Mouse (Mus musculus) neural tube, embryonic 13.5 days (tissue): Measurements from ENCODE around the gene Cdc27. TPM values are rescaled to one million over a fixed set of nuclear protein-coding genes. Genes with fewer than 3 reads are reported as not detected.

Source experiments
- ATAC-seq: fragments of 200-750 bp; cut with Nextera tagmentation; 2 replicates; pipeline ENCODE4 v1.8.0; 2017; ENCODE audit warnings: low read depth, mild to moderate bottlenecking, moderate TSS enrichment, moderate library complexity
- H3K27ac ChIP-seq: fragments of 300-500 bp; sonication (generic); replicated peaks from 2 replicates; pipeline ENCODE4 v1.5.1; 2015; ENCODE audit warnings: moderate library complexity, mild to moderate bottlenecking, inconsistent platforms
- H3K27me3 ChIP-seq: fragments of 300-500 bp; sonication (generic); 2 replicates; pipeline ENCODE4 v1.6.1; 2015; ENCODE audit warnings: mild to moderate bottlenecking, inconsistent platforms
- H3K36me3 ChIP-seq: fragments of 300-500 bp; sonication (generic); 2 replicates; pipeline ENCODE4 v1.6.1; 2015; ENCODE audit warnings: mild to moderate bottlenecking, inconsistent platforms
- H3K4me1 ChIP-seq: fragments of 300-500 bp; sonication (generic); replicated peaks from 2 replicates; pipeline ENCODE4 v1.6.1; 2015; ENCODE audit warnings: inconsistent platforms
- H3K4me2 ChIP-seq: fragments of 300-500 bp; sonication (generic); 2 replicates; pipeline ENCODE4 v1.6.1; 2015; ENCODE audit warnings: inconsistent platforms, mild to moderate bottlenecking, moderate library complexity
- H3K4me3 ChIP-seq: fragments of 300-500 bp; sonication (generic); 2 replicates; pipeline ENCODE4 v1.5.1; 2015; ENCODE audit warnings: mild to moderate bottlenecking, inconsistent platforms
- H3K9ac ChIP-seq: fragments of 300-500 bp; sonication (generic); 2 replicates; pipeline ENCODE4 v1.6.1; 2015; ENCODE audit warnings: moderate library complexity, mild to moderate bottlenecking, inconsistent platforms
- H3K9me3 ChIP-seq: fragments of 300-500 bp; sonication (generic); 2 replicates; pipeline ENCODE4 v1.6.1; 2016; ENCODE audit warnings: inconsistent platforms
- WGBS: fragments of 180-500 bp; shearing (Covaris S2); methylation state at CpG from one replicate; pipeline ENCODE4 v1.1.7; 2015; 5-methylcytosine and 5-hydroxymethylcytosine counted together
- polyA plus RNA-seq: library from polyadenylated mRNA; unstranded; fragments of >200 nt; fragmentation: Nextera tagmentation; extraction: Ambion mirVana; gene quantifications from 2 replicates; pipeline ENCODE4 v1.2.1, GENCODE M21; 2015

The Cdc27 gene
- 40.6 and 47.2 TPM in 2 replicates for polyA plus RNA-seq

- Histone ChIP-seq H3K36me3 (no peaks in the 10 kb centered on the region), H3K9me3 (no peaks in the 10 kb centered on the region), H3K4me2 (peak within 1 kb of the TSS; percentile 77), H3K27ac (peak within 1 kb of the TSS; percentile 94), H3K4me1 (peaks cover 31% of the 10 kb centered on the region), H3K9ac (peak within 1 kb of the TSS; percentile 100), H3K27me3 (no peaks in the 10 kb centered on the region), H3K4me3 (peak within 1 kb of the TSS; percentile 98)
- under 1% methylated on average over 35 of the region's 35 CpGs for WGBS
- ATAC-seq: peak; percentile 96
Observed at GRCm38 (mm10) chr11:104550406-104550974, at the start of gene Cdc27, which contains the start of gene Myl4. TSS of gene Cdc27 (minus strand) at chr11:104550620. TSS of gene Myl4 (plus strand) at chr11:104550663.

- Histone ChIP-seq H3K27me3 (0 out of 2 replicates have a peak, but pooled peaks cover 2% of the 10 kb centered on the region), H3K4me1 (no peaks in the 10 kb centered on the region), H3K27ac (no peak overlapping the region), H3K36me3 (no peaks in the 10 kb centered on the region), H3K4me2 (no peak overlapping the region), H3K9ac (no peak overlapping the region), H3K9me3 (no peaks in the 10 kb centered on the region), H3K4me3 (no peak overlapping the region)
- 83% methylated on average over 13 of the region's 13 CpGs for WGBS
- no peak for ATAC-seq
Observed at GRCm38 (mm10) chr11:104599265-104599945, 49.0 kb upstream of the Cdc27 start.

- Histone ChIP-seq H3K4me1 (no peaks in the 10 kb centered on the region), H3K27ac (no peak overlapping the region), H3K9ac (no peak overlapping the region), H3K36me3 (no peaks in the 10 kb centered on the region), H3K27me3 (no peaks in the 10 kb centered on the region), H3K4me3 (no peak overlapping the region), H3K9me3 (no peaks in the 10 kb centered on the region), H3K4me2 (no peak overlapping the region)
- no peak for ATAC-seq
- 86% methylated on average over 10 of the region's 10 CpGs for WGBS
Observed at GRCm38 (mm10) chr11:104596365-104596764, 45.9 kb upstream of the Cdc27 start.

DNA sequence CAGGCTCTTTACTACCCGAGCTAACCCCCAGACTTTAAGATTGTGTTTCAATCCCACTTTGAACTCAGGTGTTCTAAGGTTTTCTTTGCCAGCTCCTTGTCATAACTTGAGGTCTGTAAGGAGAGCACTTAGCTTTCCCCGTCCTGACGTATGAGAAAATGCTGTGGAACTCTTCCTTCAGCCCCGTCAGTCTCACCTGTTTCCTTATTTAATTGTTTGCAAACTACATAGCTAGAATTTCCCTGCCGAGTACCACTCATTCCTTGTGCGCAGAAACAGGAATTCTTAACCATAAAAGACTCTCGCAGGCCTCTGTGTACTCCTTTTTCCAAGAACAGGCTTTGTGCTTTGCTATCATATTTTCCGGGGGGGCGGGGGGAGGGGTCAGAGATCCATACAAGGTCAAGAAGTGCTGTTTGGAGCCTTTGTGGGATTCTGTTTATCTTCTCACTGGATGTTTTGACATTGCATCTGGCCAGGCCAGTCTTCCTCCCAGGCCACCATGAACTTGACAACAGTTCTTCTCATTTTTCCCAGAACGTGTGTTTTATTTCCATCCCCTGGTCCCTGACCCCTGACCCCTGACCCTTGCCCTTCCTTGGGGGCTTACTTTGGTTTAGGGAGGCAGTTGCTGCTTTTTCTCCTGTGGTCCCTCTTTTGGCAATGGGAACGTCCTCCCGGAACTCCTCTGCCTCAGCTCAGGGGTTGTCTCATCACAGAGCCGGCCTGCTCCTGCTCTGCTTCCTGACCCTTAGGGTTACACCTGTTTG lies 41.8 kb upstream of the Cdc27 start:
- Histone ChIP-seq H3K9ac (no peak overlapping the region), H3K36me3 (no peaks in the 10 kb centered on the region), H3K4me2 (no peak overlapping the region), H3K27ac (no peak overlapping the region), H3K27me3 (no peaks in the 10 kb centered on the region), H3K4me3 (no peak overlapping the region), H3K9me3 (peaks cover 14% of the 10 kb centered on the region; the same call in 1 of the 2 replicates), H3K4me1 (no peaks in the 10 kb centered on the region)
- ATAC-seq: no peak
- WGBS: 73% methylated on average over 13 of the region's 13 CpGs

GRCm38 (mm10) chr11:104590148-104590547 lies 39.7 kb upstream of the Cdc27 start:
- Histone ChIP-seq H3K27ac (no peak overlapping the region), H3K27me3 (no peaks in the 10 kb centered on the region), H3K4me2 (no peak overlapping the region), H3K36me3 (no peaks in the 10 kb centered on the region), H3K4me1 (no peaks in the 10 kb centered on the region), H3K9me3 (peaks cover 14% of the 10 kb centered on the region; the same call in 1 of the 2 replicates), H3K4me3 (no peak overlapping the region), H3K9ac (no peak overlapping the region)
- peak; percentile 78 for ATAC-seq
- 2% methylated on average over 8 of the region's 8 CpGs for WGBS

- Histone ChIP-seq H3K4me2 (no peak overlapping the region), H3K4me3 (no peak overlapping the region), H3K9ac (no peak overlapping the region), H3K27me3 (no peaks in the 10 kb centered on the region), H3K27ac (no peak overlapping the region), H3K9me3 (peaks cover 14% of the 10 kb centered on the region; the same call in 1 of the 2 replicates), H3K36me3 (no peaks in the 10 kb centered on the region), H3K4me1 (no peaks in the 10 kb centered on the region)
- ATAC-seq: no peak
- 73% methylated on average over 1 of the region's 1 CpGs for WGBS
Observed at GRCm38 (mm10) chr11:104589570-104589969, 39.1 kb upstream of the Cdc27 start.

DNA sequence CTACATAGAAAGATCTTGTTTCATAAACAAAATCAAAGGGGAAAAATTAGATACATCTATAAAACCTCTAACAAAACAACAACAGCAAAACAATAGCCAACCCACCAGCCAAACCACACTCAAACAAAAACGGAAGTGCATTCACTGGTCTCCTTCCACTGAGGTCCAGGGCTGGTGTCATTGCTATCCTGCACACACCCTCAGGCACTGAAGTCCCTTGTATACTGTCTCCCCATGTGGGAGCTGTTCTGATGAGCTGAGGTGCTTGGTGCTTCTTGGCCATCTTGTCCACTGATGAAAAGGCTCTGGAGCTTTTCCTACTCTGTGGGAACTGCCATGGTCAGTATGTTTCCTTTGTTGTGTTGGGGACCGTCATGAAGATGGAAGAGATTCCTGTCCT lies 38.1 kb upstream of the Cdc27 start:
- H3K4me1 ChIP-seq: no peaks in the 10 kb centered on the region
- H3K4me2 ChIP-seq: no peak overlapping the region
- no peak overlapping the region for H3K27ac ChIP-seq
- no peaks in the 10 kb centered on the region for H3K27me3 ChIP-seq
- H3K9me3 ChIP-seq: peaks cover 14% of the 10 kb centered on the region; the same call in 1 of the 2 replicates
- H3K36me3 ChIP-seq: no peaks in the 10 kb centered on the region
- H3K4me3 ChIP-seq: no peak overlapping the region
- WGBS: 95% methylated on average over 2 of the region's 2 CpGs
- H3K9ac ChIP-seq: no peak overlapping the region
- ATAC-seq: no peak

- Histone ChIP-seq H3K27ac (no peak overlapping the region), H3K27me3 (no peaks in the 10 kb centered on the region), H3K4me1 (no peaks in the 10 kb centered on the region), H3K4me3 (no peak overlapping the region), H3K36me3 (no peaks in the 10 kb centered on the region), H3K4me2 (no peak overlapping the region), H3K9ac (no peak overlapping the region), H3K9me3 (peaks cover 14% of the 10 kb centered on the region; the same call in 1 of the 2 replicates)
- WGBS: 94% methylated on average over 9 of the region's 9 CpGs
- no peak for ATAC-seq
Observed at GRCm38 (mm10) chr11:104587904-104588303, 37.5 kb upstream of the Cdc27 start.

DNA sequence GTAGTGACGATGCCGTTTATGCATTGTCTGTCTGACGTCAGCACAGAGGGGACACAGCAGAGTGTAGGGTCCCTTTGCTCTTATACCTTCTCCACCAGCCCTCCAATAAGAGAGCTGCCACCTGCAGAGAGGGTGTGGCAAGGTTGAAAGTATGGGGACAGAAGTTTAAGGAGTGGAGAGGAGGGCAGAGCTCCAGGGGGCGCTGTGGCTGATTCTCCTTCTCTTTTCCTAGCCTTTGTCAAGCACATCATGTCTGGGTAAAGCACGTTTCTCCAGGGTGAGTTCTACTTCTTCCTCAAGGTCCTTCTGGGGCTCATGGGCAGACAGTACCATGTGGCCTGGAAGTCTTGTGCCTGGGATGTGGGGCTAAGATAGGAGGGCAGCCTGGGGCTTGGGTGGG lies 35.1 kb upstream of the Cdc27 start:
- Histone ChIP-seq H3K36me3 (no peaks in the 10 kb centered on the region), H3K4me1 (no peaks in the 10 kb centered on the region), H3K4me2 (no peak overlapping the region), H3K4me3 (no peak overlapping the region), H3K9me3 (peaks cover 14% of the 10 kb centered on the region; the same call in 1 of the 2 replicates), H3K9ac (no peak overlapping the region), H3K27ac (no peak overlapping the region), H3K27me3 (no peaks in the 10 kb centered on the region)
- 76% methylated on average over 5 of the region's 5 CpGs for WGBS
- ATAC-seq: no peak

DNA sequence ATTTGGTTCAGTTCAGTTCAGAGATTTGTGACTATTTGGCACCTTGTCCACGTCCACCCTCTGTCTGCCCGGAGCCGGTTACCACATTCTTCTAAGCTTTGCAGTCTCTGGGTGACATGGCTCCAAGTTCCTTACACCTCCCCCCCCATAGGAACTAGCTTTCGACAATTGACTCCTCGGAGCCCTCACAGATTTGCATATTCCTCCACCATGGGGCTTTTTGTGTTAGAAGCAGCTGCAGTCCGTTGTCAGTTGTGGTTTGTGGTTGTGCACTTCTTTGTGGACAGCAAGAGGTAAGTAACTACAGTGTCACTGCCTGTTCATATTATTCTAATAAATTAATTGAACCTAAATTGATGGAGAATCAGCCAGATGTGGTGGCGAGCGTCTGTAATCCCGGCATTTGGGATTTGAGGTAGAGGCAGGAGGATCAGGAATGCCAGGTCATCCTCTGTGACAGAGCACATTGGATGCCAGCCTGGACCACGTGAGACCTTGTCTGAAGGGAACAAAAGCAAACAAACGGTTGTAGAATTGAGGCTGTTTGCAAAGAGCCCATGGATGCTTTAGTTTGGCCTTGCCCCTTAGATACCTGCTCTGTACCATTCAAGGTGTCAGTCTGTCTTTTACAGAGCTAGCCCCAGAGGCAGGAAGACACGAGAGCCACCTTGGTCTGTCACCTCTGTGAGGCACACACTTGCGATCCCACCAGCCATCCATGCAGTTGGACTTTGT lies 32.4 kb upstream of the Cdc27 start:
- H3K4me3 ChIP-seq: no peak overlapping the region
- H3K9ac ChIP-seq: no peak overlapping the region
- no peaks in the 10 kb centered on the region for H3K36me3 ChIP-seq
- ATAC-seq: no peak
- H3K4me2 ChIP-seq: no peak overlapping the region
- H3K27ac ChIP-seq: no peak overlapping the region
- 63% methylated on average over 13 of the region's 13 CpGs for WGBS
- H3K9me3 ChIP-seq: no peaks in the 10 kb centered on the region
- H3K4me1 ChIP-seq: no peaks in the 10 kb centered on the region
- no peaks in the 10 kb centered on the region for H3K27me3 ChIP-seq

DNA sequence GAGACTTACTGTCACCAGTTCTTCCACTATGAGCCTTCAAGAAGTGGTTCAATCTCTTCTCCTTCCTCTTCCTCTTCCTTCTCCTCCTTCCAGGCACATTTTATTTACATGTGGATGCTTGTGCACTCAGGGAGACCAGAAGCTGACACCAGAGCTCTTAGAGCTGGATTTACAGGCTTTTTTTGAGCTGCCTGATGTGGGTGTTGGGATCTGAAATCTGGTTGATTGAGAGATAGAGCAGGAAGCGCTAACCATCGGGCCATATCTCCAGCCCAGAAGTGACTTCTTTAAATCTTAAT lies 31.8 kb upstream of the Cdc27 start:
- Histone ChIP-seq H3K27ac (no peak overlapping the region), H3K4me1 (no peaks in the 10 kb centered on the region), H3K9me3 (no peaks in the 10 kb centered on the region), H3K9ac (no peak overlapping the region), H3K27me3 (no peaks in the 10 kb centered on the region), H3K4me3 (no peak overlapping the region), H3K36me3 (no peaks in the 10 kb centered on the region), H3K4me2 (no peak overlapping the region)
- WGBS: 88% methylated on average over 2 of the region's 2 CpGs
- ATAC-seq: no peak
